Mouse (Mus musculus): ENCODE measurements around the gene Synj2.

GRCm38 (mm10) chr17:5935680-5936079 is 5.4 kb upstream of the Synj2 start:
- no peak for TF ChIP-seq EP300 (IDR thresholded peaks at IDR 0.05; ENCODE audit: low read depth)
- TF ChIP-seq CTCF (IDR thresholded peaks at IDR 0.05; ENCODE audit: low read depth) = no peak
